Mouse (Mus musculus) liver, embryonic 11.5 days (tissue): Measurements from ENCODE around the gene Rpgrip1l. TPM values are rescaled to one million over a fixed set of nuclear protein-coding genes. Genes with fewer than 3 reads are reported as not detected.

Source experiments
- ATAC-seq: fragments of 200-750 bp; cut with Nextera tagmentation; replicated peaks from 2 replicates; pipeline ENCODE4 v1.8.0; 2017; ENCODE audit warnings: moderate number of reproducible peaks, mild to moderate bottlenecking, moderate TSS enrichment, moderate library complexity; ENCODE audit not compliant: low FRiP score
- DNase-seq: peaks from one replicate; pipeline ENCODE4 v3.0.0-alpha.2; 2017; ENCODE audit warnings: low spot score
- H3K27ac ChIP-seq: fragments of 300-500 bp; sonication (generic); 2 replicates; pipeline ENCODE4 v1.5.1; 2014; ENCODE audit warnings: mild to moderate bottlenecking, low read depth, low read length, control low read depth
- H3K27me3 ChIP-seq: fragments of 300-500 bp; sonication (generic); replicated peaks from 2 replicates; pipeline ENCODE4 v1.6.1; 2014; ENCODE audit warnings: low read length, mixed read lengths; ENCODE audit not compliant: control insufficient read depth, insufficient read depth
- H3K36me3 ChIP-seq: fragments of 300-500 bp; sonication (generic); 2 replicates; pipeline ENCODE4 v1.6.1; 2014; ENCODE audit warnings: mild to moderate bottlenecking, low read length, moderate library complexity, mixed read lengths; ENCODE audit not compliant: control insufficient read depth, insufficient read depth
- H3K4me1 ChIP-seq: fragments of 300-500 bp; sonication (generic); replicated peaks from 2 replicates; pipeline ENCODE4 v1.6.1; 2014; ENCODE audit warnings: low read length, mixed read lengths; ENCODE audit not compliant: control insufficient read depth, insufficient read depth
- H3K4me2 ChIP-seq: fragments of 300-500 bp; sonication (generic); 2 replicates; pipeline ENCODE4 v1.6.1; 2014; ENCODE audit warnings: mild to moderate bottlenecking, control low read depth, moderate library complexity
- H3K4me3 ChIP-seq: fragments of 300-500 bp; sonication (generic); 2 replicates; pipeline ENCODE4 v1.5.1; 2014; ENCODE audit warnings: low read depth, low read length, control low read depth
- H3K9ac ChIP-seq: fragments of 300-500 bp; sonication (generic); 2 replicates; pipeline ENCODE4 v1.6.1; 2014; ENCODE audit warnings: low read depth, low read length, control low read depth
- H3K9me3 ChIP-seq: fragments of 300-500 bp; sonication (generic); 2 replicates; pipeline ENCODE4 v1.6.1; 2016; ENCODE audit warnings: low read length, inconsistent platforms, mixed read lengths; ENCODE audit not compliant: control insufficient read depth
- WGBS: fragments of 180-500 bp; shearing (Covaris S2); extraction: QIAGEN DNeasy Blood & Tissue Kit; methylation state at CpG from one replicate; pipeline ENCODE4 v1.1.7; 2014; 5-methylcytosine and 5-hydroxymethylcytosine counted together
- polyA plus RNA-seq: library from polyadenylated mRNA; unstranded; fragments of >200 nt; fragmentation: Nextera tagmentation; extraction: Ambion mirVana; gene quantifications from 2 replicates; pipeline ENCODE4 v1.2.1, GENCODE M21; 2014

Rpgrip1l gene
- polyA plus RNA-seq, 1 experiment from 2014 or later: 6.5 TPM

DNA sequence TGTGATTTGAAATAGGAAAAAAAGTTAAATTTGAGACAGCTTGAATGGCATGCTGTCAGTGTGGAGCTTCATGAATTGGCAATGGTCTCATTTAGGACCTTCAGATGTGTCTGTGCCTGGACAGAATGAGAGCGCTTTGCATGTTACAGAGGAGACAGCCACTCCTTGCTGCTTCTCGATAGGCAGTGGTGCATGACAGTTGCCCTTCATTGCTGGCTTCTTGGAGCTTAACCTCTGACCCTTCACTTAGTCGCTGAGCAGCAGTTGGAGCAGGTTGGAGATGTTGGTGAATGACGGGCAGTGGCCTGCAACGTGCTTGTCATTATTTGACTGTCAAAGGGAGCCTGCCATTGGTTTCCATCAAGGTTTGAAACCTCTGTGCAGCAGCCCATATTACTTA is 29.1 kb upstream of the Rpgrip1l start:
- H3K4me3 ChIP-seq: no peak overlapping the region
- DNase-seq: no peak
- no peaks in the 10 kb centered on the region for H3K9me3 ChIP-seq
- no peak overlapping the region for H3K27ac ChIP-seq
- H3K36me3 ChIP-seq: no peaks in the 10 kb centered on the region
- no peak overlapping the region for H3K4me2 ChIP-seq
- ATAC-seq: no peak
- 63% methylated on average over 5 of the region's 5 CpGs for WGBS
- H3K9ac ChIP-seq: no peak overlapping the region
- H3K27me3 ChIP-seq: no peaks in the 10 kb centered on the region
- H3K4me1 ChIP-seq: peaks cover 6% of the 10 kb centered on the region

DNA sequence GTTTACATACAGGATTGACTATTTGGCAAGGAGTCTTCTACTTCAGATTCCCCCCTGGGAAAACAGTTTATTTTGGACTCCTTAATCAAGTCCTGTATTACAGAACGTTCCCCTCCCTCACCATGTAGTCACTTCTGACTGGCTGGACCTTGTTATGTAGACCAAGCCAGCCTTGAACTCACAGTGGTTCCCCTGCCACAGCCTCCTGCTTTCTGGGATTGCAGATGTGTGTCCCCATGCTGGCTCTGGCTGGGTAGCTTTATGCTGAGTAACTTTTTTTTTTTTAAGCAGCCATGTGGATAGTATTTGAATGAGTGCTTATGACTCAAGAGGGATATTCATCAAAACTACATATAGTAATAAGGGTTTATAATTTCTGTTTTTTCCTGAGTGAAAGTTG is 27.7 kb upstream of the Rpgrip1l start:
- H3K36me3 ChIP-seq: no peaks in the 10 kb centered on the region
- H3K9ac ChIP-seq: no peak overlapping the region
- no peak overlapping the region for H3K4me2 ChIP-seq
- DNase-seq (no peak), ATAC-seq (no peak)
- WGBS: 73% methylated on average over 1 of the region's 1 CpGs
- H3K4me3 ChIP-seq: no peak overlapping the region
- H3K27me3 ChIP-seq: no peaks in the 10 kb centered on the region
- H3K27ac ChIP-seq: no peak overlapping the region
- H3K9me3 ChIP-seq: no peaks in the 10 kb centered on the region
- 0 out of 2 replicates have a peak, but pooled peaks cover 3% of the 10 kb centered on the region for H3K4me1 ChIP-seq

DNA sequence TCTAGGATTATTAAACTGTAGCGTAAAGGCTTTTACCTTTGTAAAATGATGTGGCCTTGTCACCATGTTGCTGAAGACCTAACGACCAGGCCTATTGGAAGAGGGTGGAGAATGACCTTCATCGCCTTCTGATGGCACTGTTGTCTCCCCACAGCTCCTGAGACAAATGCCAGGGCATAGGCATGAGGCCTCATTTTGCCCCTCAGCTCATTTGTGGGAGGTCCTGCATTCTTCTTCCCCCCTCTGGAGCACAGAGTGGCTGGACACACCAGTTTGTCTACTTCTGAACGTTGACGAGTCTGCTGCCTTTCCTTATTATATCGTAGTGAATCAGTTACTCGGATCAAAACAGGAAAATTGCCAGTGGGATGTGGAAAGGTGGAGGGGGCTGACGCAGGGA is 26.6 kb upstream of the Rpgrip1l start:
- Histone ChIP-seq H3K9me3 (no peaks in the 10 kb centered on the region), H3K9ac (no peak overlapping the region), H3K27me3 (no peaks in the 10 kb centered on the region), H3K4me1 (0 out of 2 replicates have a peak, but pooled peaks cover 3% of the 10 kb centered on the region), H3K36me3 (no peaks in the 10 kb centered on the region), H3K27ac (no peak overlapping the region), H3K4me3 (no peak overlapping the region), H3K4me2 (no peak overlapping the region)
- DNase-seq: no peak
- no peak for ATAC-seq
- WGBS: 89% methylated on average over 8 of the region's 8 CpGs

DNA sequence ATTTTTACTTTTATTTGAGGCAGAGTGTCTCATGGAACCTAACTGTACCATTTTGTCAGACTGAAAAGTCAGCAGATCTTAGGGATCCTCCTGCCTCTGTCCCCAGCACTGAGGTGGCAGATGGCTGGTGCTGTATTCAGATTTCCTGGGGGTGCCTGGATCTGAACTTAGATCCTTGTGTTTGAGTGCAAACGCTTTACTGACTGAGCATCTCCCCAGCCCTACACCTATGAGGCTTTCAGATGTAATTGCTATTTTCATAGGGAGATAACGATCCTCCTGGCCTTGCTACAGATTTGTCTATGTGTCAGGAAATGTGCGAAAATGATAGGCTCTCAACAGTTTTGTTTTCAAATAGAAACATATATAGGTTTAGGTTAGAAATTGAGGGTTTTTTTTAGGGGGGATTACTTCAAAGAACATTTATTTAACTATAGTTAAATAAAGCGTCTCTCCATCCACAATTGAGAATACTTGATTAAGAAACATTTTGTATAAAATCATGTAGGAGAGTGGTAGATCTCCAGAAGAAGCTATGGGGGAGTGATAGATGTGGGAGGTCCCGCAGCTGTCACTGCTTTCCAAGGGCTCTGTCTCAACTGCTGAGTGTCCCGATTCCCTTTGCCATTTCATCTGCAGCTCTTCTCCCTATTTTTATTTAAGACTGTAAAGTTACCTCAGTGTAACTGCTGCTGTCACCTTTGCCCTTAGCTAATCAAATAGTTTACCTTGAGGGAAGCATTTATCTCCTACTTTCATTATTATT is 25.5 kb upstream of the Rpgrip1l start:
- Histone ChIP-seq H3K4me2 (no peak overlapping the region), H3K4me3 (no peak overlapping the region), H3K9me3 (no peaks in the 10 kb centered on the region), H3K4me1 (0 out of 2 replicates have a peak, but pooled peaks cover 3% of the 10 kb centered on the region), H3K36me3 (no peaks in the 10 kb centered on the region), H3K27me3 (no peaks in the 10 kb centered on the region), H3K9ac (no peak overlapping the region), H3K27ac (no peak overlapping the region)
- no peak for ATAC-seq
- 88% methylated on average over 6 of the region's 6 CpGs for WGBS
- no peak for DNase-seq

DNA sequence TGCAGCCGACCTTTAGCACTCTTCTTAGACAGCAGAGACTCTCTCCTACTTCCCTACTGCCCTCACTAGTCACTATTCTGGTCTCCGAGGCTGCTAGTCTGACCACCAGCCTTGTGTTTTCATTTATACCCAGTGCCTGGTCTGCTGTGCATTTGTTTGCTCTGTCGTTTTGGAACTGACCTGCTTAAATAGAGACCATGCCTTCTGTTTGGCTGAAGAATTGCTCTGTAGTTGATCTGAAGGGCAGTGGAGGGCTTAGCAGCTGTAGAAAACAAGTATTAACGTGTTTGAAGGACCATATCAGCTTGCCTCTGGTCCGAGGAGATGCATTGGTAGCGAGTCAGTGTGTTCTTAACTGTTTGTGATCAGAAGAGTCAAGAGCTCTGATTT is 16.4 kb upstream of the Rpgrip1l start:
- Histone ChIP-seq H3K4me1 (peaks cover 18% of the 10 kb centered on the region), H3K36me3 (no peaks in the 10 kb centered on the region), H3K4me2 (no peak overlapping the region), H3K27me3 (no peaks in the 10 kb centered on the region), H3K9me3 (no peaks in the 10 kb centered on the region), H3K27ac (peak overlapping the region; percentile 62; the same call in 1 of the 2 replicates), H3K9ac (no peak overlapping the region), H3K4me3 (no peak overlapping the region)
- 47% methylated on average over 6 of the region's 6 CpGs for WGBS
- DNase-seq (no peak), ATAC-seq (no peak)

DNA sequence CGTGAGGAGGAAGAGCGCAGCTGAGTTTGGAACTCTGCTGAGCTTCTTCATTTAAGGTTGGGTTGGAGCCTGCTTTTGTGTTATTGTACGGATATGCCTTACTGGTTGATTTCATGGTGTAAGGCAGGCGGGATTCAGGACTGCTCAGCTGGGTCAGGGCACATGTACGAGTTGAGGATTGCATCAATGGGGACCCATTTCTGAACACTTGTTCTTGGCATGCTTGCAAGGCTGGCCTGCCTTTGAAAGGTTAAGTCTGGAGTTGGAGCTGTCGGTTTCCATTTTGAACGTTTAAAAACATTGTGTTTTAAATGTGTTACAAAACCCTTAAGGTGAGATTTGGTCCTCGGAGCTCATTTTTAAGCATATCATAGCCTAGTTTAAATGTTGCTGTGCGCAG is 16.0 kb upstream of the Rpgrip1l start:
- H3K4me3 ChIP-seq: no peak overlapping the region

DNA sequence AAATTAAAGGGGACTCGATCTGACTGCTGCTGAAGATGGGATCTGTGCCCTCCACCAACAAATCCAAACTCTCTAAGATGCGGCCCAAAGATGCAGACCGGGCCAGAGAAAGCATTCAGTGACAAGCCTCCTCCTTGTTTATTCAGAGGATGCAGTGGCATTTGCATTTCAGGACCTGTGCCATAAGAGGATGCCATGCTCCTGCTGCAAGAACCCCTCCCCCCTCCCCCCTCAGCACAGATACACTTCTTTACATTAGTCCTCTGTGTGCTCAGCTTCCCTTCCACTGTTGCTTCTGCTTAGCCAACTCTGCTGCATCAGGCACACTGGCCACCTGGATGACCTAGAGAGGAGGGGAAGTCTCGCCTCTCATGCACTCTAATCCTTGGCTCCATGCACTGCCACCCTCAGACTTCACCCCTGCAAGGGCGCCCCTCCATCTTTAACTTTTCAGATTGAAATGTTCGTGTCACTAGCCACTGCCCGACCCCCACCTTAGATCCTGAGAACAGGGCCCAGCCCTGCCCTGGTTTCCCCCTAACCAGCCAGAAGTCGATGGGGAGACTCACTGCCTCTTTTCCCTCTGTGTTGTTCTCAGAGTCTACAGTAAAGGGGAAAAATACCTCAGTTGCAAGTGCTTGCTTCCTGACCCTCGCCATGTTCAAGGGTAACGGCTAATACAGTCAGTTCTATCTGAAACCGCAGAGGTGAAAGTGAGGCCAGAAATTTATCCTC is 14.6 kb upstream of the Rpgrip1l start:
- no peaks in the 10 kb centered on the region for H3K27me3 ChIP-seq
- DNase-seq (no peak), ATAC-seq (no peak)
- no peak overlapping the region for H3K27ac ChIP-seq
- no peak overlapping the region for H3K4me2 ChIP-seq
- no peak overlapping the region for H3K9ac ChIP-seq
- H3K36me3 ChIP-seq: no peaks in the 10 kb centered on the region
- WGBS: 83% methylated on average over 11 of the region's 11 CpGs
- no peaks in the 10 kb centered on the region for H3K9me3 ChIP-seq
- peaks cover 16% of the 10 kb centered on the region for H3K4me1 ChIP-seq
- H3K4me3 ChIP-seq: no peak overlapping the region

More for the DNA sequence above, 16.0 kb upstream of the Rpgrip1l start:
- no peak for ATAC-seq
- no peak for DNase-seq
- Histone ChIP-seq H3K9ac (no peak overlapping the region), H3K4me1 (peaks cover 18% of the 10 kb centered on the region), H3K27ac (peak overlapping the region; percentile 38; the same call in 1 of the 2 replicates), H3K9me3 (no peaks in the 10 kb centered on the region), H3K4me2 (no peak overlapping the region), H3K36me3 (no peaks in the 10 kb centered on the region), H3K27me3 (no peaks in the 10 kb centered on the region)
- WGBS: 85% methylated on average over 9 of the region's 9 CpGs

DNA sequence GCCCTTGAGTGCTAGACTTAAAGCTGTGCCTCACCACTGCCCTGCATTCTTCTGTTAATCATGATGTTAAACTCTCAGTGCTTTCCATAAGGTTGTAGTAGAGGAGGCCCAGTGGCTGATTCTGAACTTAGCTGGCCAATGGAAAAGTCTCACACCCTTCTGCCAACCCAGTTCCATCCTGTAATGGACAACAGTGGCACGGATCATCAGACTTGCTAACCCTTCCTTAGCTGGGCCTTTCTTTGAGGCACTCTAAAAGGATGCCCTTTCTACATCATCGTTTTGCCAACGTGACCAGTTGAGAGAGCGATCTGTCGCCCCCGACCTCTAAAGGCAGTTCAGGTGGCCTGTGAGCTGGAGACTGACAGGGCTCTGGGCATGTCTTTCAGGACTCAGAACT is 13.9 kb upstream of the Rpgrip1l start:
- peaks cover 15% of the 10 kb centered on the region for H3K4me1 ChIP-seq

More for the DNA sequence above, 13.9 kb upstream of the Rpgrip1l start:
- Histone ChIP-seq H3K9ac (no peak overlapping the region), H3K27ac (no peak overlapping the region), H3K4me3 (no peak overlapping the region), H3K4me2 (no peak overlapping the region), H3K36me3 (no peaks in the 10 kb centered on the region), H3K27me3 (no peaks in the 10 kb centered on the region), H3K9me3 (no peaks in the 10 kb centered on the region)
- ATAC-seq (no peak), DNase-seq (no peak)
- WGBS: 89% methylated on average over 6 of the region's 6 CpGs
